Mouse (Mus musculus): ENCODE data around the gene Cnga2.
"Not testable (repeated sequence)": the region's sequence is repeated elsewhere in the genome, so short reads cannot be mapped to it uniquely, and the experiment has no call there.

Gene Cnga2

DNA sequence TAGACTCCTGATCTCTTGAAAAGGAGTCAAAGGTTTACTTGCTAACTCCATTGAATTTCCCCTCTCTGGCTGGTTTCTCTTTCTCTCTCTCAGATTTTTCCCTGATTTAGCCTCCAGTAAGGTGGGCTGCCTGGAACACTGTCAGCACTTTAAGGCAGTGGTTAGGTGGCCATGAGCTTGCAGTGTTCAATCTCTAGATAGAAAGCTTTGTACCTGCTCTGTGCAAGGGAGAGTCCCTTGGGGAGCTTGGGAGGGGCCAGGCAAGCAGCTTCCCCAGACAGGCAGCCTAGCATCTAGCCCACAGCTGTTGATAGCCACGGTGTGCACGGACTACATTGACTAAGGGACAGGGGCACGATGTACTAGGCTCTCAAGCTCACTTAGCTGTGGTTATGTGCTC, at the start of gene Cnga2:
Gene Cnga2, plus strand, starts transcription at position 301 of the 400 bp plus-strand sequence.
- DNase-seq (ENCODE audit: low spot score), result no peak

DNA sequence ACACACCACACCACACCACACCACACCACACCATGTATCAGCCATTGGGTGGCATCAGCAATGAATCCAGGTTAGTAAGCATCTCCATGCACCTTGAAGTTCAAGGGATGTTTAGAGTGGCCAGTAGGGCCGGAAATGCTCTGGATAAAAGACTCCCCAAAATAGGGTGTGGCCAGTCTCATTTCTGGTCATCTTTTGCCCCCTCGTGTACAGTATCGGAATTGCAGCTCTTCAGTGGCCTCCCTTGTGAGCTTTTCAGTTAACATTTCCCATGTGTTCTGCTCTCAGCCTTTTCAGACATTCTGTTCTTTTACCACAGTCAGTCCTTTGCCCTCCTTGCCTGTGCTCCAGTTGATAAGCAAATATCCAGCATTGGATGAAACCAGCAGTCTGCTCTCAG, 45.0 kb upstream of the Cnga2 start:
- no peak for DNase-seq (ENCODE audit: low spot score)

DNA sequence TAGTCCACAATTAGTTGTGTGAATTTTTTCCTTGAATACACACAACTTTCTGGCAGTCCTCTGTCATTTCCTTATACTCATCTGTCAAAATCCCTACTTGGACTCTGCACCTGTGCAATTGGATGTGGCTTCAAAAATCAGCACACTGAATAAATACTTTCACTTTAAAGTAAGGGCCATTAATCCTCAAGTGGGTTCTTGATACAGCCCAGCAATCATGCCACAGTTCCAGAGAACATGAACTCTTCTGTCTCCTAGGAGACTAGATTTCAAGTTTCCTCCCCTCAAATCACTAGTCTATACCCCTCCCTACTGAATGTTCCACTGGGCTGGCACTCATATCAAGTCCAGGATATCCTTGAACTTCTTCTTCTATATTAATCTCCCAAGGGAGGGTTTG, 33.3 kb upstream of the Cnga2 start:
- DNase-seq (ENCODE audit: low spot score), result no peak

DNA sequence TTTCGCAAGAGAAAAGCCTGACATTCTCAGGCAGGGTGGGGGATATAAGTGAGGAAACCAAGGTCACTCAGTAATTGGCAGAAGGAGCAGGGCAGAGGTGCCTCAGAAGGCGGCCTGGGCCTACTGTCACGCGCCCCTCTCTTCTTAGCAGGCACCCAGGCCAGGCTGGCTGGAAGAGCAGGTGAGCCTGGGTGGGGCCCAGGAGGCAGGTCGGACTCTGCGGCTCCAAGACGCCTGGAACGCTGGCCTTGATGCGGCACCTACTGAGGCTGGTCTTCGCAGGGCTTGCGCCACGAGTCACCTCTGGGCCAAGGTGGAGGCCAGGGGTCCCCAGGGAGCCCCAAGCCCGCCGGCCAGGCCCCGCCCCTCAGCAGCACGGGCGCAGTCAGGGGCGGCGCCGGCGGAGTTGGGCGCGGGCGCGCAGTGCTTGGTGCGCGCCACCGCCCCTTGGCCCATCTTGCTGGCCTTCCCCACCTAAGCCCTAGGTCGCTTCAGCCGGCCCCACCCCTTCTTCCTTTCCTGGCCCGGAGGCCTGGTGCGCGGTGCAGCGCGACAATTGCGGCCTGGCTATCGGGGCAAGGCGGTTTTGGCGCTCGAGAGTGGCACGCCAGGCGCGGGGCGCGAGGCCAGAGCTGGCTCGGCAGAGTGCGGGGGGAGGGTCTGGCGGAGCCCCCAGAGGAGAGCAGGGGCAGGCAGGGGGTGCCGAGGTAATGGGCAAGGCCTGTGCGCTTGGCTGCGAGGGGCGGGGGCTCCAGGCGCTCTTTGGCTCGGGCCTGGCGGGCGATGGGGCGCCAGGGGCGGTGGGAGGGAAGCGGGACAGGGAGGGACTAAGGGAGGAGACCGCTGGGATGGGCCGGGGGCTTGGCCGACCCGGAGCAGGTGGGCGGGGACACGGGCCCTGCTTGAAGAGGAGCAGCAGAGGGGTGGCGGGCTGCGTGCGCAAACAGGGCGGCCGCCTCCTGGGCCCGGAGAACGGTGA, 29.3 kb upstream of the Cnga2 start, which contains the start of gene Prrg3:
Gene Prrg3, plus strand, starts transcription at position 552 of the 979 bp plus-strand sequence.
- DNase-seq (ENCODE audit: low spot score), result peak; percentile 43

DNA sequence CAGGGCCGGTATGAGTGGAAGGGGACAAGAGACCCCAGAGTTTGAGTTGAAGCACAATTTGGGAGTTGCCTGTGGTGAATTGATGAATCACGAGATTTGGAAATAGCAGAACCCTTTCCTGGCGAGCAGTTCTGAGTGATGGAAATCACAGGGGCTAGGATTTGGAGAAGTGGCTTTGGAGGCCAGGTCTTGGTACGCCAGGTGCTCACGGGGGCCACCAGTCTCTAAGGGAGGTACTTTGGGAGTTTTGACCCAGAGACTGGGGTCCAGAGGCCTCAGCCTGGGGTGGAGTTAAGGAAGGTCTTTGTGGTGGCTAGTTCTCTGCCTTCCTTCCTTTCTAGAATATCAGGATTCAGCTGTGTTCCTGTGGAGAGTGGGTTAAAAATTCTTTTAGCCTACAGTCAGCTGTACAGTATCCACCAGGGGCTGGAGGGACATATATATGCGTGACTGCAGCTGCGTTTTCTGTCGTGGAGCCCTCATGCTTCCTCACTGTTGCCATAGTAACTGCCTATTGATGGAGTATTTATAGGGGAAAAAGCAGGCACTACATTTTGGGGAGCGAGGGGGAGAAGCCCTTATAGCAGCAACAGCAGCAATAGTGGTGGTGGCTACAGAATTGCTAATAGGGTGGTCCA, 28.3 kb upstream of the Cnga2 start:
- no peak for DNase-seq (ENCODE audit: low spot score)

DNA sequence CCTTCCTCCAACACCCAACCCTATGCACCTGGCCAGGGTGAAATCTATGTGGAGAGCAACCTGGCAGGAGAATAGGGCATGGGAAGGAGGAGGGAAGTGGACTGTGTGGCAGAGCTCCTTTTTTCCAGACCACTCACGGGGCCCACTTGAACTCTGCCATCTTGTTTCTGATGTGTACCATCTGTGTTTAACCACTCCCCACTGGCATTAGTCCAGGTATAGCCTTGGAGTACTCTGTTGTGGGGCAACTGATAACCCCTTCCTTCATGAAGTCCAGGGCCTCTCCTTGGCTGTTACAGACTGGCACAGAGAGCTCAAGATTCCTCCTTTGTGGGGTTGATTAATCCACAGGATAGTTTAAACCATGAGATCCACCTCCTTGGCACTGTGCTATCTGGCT, 23.4 kb upstream of the Cnga2 start:
- no peak for DNase-seq (ENCODE audit: low spot score)

DNA sequence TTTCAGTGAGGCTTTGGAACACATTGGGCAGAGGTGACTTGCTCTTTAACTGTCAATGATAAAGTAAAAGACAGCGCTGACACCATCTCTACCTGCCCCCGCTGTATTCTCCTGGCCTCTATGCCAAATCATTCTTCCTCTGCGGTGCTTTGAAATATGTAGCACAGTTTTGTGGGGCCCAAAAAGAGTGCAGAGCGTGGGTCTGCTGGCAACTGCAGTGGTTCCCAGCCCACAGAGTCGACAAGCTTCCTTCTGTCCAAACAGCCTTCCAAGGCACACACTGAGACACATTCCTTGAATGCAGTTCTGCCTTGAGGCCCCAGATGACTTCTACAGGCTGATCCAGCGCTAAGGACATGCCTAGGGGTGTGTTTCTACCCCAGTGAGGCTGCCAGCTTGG, 22.8 kb upstream of the Cnga2 start:
- no peak for DNase-seq (ENCODE audit: low spot score)

DNA sequence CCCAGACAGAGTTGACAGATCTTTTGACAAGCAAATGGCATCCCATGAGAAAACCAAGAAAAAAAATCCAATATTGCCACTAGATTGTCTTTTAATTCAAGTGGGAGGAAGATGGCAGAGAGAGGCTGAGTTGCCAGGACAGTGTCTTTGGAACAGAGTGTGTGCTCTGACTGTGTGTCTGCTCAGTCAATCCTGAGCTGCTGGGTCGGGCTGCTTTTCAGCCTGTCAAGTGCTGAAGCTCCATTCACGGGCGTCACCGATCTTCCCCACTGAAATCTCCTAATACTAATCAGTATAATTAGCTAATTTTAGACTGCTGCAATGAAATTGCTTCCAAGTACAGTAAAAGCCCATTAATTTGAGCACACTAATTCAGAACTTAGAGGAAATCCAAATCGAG, 20.3 kb upstream of the Cnga2 start:
- no peak for DNase-seq (ENCODE audit: low spot score)

DNA sequence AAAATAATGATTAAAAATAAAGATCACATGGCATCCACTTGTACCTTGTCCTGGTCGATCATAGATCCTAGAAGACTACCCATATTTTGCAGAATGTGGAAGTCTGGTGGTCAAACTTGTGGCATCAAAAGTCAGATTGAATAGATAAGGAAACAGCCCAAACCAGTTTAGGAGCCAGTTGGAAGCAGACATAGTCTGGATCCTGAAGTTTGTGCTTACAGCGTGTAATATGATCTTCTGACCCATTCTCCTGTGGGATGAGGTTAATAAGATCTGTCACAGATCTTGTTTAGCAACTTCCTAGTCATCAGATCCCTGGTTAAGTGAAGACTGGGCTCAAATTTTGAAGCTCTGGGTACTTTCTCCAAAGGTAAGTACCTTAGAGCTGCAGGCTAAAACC, 19.0 kb upstream of the Cnga2 start, which contains the start of gene Fate1:
Gene Fate1, plus strand, starts transcription at position 301 of the 400 bp plus-strand sequence.
- DNase-seq (ENCODE audit: low spot score), result no peak

DNA sequence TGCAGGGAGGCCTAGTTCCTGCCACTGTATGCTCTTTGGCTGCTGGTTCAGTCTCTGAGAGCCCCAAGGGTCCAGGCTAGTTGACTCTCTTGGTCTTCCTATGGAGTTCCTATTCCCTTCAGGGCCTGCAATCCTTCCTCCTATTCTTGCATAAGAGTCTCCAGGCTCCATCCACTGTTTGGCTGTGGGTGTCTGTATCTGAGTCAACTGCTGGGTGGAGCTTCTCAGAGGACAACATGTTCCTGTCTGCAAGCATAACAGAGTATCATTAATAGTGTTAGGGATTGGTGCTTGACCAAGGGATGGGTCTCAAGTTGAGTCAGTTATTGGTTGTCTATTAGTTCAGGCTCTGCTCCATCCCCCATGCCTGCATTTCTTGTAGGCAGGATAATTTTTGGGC, 14.0 kb upstream of the Cnga2 start:
- not testable (repeated sequence) for DNase-seq (ENCODE audit: low spot score)

DNA sequence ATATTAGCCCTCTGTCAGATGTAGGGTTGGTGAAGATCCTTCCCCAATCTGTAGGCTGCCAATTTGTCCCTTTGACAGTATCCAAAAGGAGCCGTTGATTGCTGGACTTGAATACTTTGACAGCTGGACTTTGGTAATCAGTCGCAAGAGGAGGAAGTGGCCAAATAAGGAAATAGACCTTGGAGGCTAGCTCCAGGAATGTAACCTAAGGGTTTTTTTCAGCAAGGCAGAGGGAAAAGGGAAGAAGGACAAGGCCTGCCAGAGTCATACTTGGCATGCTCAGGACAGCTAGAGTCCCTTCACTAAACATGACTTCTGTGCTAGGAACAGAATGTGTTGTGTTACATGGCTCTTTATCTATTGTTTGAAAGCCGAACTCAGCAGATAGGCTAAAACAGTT, 11.2 kb upstream of the Cnga2 start:
- DNase-seq (ENCODE audit: low spot score), result no peak

DNA sequence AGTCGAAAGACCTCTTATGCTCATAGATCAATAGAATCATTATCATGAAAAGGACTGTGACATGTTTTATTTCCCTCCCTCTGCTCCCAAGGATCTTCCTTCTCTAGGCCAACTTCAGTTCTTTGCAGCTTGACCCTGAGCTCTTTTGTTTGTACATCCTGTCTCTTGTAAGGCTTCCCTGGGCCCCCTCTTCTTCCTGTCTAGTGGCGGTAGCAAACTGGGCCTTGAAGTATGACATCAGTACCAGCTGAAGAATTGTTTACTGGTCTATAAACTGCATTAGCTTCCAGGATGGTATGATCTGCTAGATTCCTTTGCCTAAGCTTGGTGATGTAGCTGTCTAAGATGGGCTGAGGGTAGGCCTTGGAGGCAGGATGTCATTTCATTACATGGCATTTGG, 10.3 kb upstream of the Cnga2 start:
- no peak for DNase-seq (ENCODE audit: low spot score)

DNA sequence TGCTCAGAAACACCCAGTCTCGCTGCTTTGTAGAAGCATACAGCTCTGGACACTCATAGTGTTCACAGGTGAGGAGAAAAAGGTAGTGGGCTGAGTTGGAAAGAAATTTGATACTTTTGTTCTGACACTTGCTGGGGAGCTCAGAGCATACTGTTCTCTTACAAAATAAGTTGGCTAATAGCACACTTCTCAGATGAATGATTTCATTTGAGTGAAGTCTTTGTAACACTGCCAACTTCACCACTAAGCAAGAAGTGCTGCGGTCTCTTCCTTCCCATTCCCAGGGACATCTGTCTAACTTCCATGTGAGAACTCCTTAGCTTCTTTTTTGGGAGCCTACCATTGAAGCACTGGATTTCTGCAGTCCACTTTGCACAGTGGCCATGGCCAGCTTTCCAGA, 8.4 kb upstream of the Cnga2 start:
- no peak for DNase-seq (ENCODE audit: low spot score)

DNA sequence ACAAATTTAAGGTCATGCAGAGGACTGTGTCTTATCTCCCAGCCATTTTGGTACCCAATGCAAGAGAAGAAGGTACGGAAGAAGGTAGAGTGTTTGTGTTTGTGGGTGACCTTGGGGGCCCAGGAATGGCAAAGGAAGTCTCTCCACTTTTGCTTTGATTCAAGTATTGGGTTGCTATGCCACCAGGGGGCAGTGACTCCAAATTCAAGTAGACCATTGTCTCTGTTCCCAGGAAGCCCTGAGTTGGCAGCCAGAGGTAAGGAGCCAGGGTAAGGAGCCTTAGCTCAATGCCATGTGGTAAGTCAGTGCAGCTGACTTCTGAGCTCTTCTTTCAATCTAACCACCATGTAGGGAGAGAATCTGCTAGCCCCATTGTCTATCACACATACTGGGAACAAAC, 7.9 kb upstream of the Cnga2 start:
- DNase-seq (ENCODE audit: low spot score), result no peak

DNA sequence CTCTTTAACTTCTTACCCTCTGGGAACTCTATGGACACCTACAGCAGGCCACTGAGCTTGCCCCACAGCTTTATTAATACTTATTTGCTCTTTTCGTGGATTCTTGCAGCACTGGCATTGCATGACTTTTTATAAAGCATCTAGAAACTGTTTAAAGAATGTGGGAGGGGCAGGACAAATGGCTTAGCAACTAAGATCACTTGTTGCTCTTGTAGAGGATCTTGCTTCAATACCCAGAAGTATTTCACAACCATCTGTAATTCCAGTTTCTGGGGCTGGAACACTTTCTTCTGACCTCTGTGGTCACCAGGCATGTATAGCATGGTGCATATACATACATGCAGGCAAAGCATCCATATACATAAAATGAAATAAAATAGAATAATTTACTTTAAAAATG, 4.3 kb downstream of the Cnga2 start:
- DNase-seq (ENCODE audit: low spot score), result no peak

DNA sequence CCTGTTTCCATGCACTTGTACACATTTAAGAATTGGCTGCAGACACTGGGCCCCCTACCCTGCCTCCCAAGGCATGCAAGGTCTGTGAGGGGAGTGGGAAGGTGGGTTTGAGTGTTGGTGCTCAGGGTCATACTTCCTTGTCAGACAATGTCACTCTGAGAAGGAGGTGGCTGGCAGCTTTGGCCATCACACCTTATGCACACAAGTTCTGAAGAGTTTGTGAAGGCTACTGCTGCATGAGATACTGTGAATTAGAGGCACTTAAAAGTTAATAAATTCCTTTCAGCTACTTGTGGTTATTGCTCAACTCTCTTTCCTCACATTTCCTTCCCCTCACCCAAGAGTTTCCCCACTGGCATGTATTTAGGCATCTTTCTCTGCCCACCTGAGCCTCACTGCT, 18.3 kb downstream of the Cnga2 start:
- no peak for DNase-seq (ENCODE audit: low spot score)

DNA sequence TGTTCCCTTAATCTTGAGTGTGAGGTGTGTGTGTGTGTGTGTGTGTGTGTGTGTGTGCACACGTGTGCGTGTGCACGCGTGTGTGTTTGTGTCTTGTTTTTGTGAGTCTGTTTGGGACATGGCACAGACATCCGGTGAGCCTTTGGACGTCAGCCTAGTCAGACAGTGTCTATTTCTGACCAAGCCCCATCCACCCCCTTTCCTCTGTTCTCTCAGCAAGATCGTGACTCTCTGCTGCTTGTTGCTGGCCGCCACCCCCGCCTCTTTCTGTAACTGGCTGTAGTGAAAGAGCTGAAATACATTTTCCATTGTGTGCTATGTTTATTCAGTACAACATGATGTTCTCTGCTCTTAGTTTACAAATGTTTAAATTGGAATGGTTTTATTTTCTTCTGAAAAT, 20.6 kb downstream of the Cnga2 start:
- no peak for DNase-seq (ENCODE audit: low spot score)

DNA sequence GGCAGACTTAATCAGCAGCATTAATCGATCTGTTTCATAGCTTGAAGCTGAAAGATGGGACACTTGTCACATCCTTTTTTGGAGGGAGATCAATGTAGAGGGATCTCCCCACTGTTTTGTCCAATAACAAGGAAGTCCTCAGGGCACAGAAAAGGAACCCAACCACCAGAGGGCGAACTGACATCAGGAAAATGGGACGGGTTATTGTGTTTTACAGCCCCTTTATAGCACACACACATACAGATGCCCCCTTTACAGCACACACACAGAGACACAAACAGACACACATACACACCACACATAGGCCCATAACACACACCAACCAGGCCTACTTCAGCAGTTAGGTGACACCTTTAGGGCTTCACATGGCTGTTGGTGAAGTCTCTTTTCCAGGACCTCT, 21.2 kb downstream of the Cnga2 start:
- no peak for DNase-seq (ENCODE audit: low spot score)

DNA sequence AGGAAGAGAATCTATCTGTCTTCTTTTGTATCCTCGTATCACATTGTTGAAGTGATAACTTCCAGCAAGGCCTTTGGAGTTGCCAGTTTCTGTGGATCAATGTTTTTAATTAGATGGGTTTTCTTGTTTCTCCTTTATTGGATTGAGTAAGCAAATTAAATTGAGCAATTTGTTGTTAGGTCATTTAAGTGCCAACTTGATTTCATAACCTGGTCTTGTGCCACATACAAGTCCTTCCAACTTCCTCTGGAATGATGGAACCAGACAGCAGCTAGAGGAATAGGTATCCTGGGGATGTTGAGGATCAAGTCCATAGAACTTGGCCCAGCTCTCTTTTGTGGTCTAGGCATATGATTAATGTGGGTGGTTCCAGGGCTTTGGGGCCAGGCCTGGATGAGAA, 30.6 kb downstream of the Cnga2 start:
- DNase-seq (ENCODE audit: low spot score), result no peak

DNA sequence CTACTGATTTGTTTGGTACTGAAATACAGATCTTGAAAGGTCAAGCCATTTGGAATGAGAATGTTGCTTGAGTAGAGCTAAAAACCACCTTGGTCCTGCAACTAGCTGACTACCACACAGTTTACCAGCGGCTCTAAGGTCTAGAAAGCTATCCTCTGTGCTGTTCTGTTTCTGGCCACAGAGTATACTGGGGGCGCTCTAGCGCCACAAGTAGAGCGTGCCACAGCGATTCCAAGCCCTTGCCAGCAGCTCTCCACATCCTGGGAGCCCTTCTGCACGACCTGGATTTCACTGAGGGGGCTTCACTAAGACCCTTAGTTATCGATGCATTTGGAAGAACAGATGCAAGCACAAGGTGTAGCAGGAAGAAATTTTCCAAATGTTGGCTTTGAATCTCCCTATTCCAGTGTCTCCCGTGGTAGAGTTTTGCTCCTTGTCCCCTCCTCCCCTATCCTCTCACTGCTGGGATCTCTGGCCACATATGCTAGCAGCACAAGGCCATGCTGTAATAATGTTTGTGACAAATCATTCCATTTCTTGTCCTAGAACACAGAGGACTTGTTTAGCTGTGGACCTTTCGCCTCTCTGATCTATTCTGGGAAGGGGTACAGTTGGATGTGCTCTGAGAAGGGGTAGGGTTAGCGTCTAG, 31.2 kb downstream of the Cnga2 start:
- DNase-seq (ENCODE audit: low spot score), result no peak

DNA sequence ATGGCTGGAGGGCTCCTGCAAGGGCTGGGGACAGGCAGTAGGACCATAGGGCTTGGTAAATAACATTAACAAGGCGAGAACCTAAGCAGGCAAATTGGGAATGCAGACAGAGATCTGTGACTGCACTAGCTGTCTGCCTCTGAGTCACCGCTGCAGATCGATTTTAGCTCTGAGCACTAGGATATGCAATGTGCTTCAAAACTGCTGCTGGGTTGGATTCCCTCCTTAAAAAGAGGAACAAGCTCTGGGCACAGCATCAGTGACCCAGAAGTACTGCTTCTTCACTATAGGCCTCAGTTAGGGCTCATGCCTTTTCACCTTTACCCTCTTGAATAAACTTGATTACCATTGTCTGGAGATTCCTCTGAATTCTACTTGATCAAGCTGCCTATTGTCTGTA, 31.9 kb downstream of the Cnga2 start:
- DNase-seq (ENCODE audit: low spot score), result no peak

DNA sequence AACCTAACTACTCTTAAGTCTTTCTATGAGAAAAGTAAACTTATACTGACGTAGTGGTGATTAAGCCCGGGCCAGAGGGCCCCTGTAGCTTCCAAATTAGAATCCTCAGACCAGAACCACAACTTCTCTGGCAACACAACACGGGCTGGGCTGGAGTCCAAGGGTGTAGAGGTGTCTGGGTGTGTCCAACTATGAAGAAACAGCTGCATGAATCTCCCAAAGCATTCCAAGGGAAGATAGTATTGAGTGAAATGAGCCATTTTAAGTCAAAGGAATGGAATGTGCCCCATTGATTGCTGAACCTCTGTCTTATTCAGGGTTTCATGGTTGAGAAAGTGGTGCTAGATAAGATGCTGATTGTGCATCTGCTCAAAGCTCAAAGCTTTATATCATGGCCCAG, 52.4 kb downstream of the Cnga2 start:
- no peak for DNase-seq (ENCODE audit: low spot score)

DNA sequence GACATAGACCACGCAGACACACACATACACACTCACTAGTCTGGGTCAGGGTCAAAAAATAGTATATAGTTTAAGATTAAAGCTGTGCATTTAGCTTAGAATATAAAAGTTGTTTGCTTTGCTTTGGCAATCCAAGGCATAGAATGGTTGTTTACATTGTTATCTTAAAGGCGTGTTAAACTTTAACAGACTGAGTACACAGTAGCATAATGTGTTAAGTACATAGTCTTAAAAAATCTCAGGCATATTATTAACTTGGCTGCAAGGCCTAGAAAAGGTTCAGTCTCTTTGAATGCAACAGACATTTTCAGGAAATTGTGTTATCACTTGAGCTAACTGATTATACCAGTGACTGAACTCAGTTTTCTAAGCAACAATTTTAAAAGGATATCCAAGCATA, 56.3 kb downstream of the Cnga2 start:
- DNase-seq (ENCODE audit: low spot score), result no peak
